Comparison of ENCODE assay signal across 16 mouse cellular contexts in the genomic region with DNA sequence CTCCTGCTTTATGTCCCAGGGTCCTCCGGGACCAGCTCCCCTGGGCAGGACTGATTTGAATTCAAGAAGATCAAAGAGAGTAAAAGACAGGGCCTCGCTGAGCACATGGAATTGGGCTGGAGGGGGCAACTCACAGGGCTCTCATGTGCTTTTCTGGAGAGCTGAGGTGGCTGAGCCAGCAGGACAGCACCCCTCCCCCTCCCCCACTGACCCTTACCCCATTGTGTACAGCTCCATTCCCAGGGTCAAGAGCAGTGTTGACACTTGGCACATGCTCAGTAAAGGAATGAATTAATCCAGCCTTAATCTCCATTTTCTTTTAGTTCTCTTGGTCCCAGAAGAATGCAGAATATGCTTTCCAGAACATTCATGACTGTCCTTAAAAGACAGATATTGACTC.
A peak's percentile ranks its signal among the peaks of the same experiment; 100 is the strongest.
DNase-seq lines count a peak whose midpoint lies in the region; ATAC-seq and TF ChIP-seq lines count a peak whose summit lies in the region.
"Had no signal": no experiment of that assay in that cellular context is flagged by ENCODE, and none has a peak within 500 bp of the region (broad histone marks: within the 10 kb centered on the region; RNA-seq: fewer than 3 reads in every experiment).

No protein-coding gene starts in this region.

- TF ChIP-seq CTCF in hindbrain, postnatal 0 days (IDR thresholded peaks at IDR 0.05; ENCODE audit: low read depth): no peak

- ATAC-seq in hindbrain, postnatal 0 days: no peak
- ATAC-seq: forebrain, embryonic 15.5 days had no signal

- H3K36me3 ChIP-seq in hindbrain, embryonic 10.5 days: no peaks in the 10 kb centered on the region
- no peaks in the 10 kb centered on the region for H3K36me3 ChIP-seq in hindbrain, postnatal 0 days (ENCODE audit: insufficient read depth, low read length)
- H3K36me3 ChIP-seq: forebrain, embryonic 15.5 days had no signal

- H3K27me3 ChIP-seq in hindbrain, embryonic 10.5 days (ENCODE audit: insufficient read depth, poor library complexity, severe bottlenecking): peaks cover 100% of the 10 kb centered on the region
- H3K27me3 ChIP-seq in hindbrain, postnatal 0 days (ENCODE audit: insufficient read depth, low read length): peaks cover 19% of the 10 kb centered on the region
- H3K27me3 ChIP-seq: forebrain, embryonic 15.5 days had no signal

- 20% methylated on average over 2 of the region's 2 CpGs for WGBS in hindbrain, embryonic 10.5 days
- 28% methylated on average over 2 of the region's 2 CpGs for WGBS in hindbrain, postnatal 0 days

- no peak overlapping the region for H3K4me3 ChIP-seq in hindbrain, embryonic 10.5 days
- no peak overlapping the region for H3K4me3 ChIP-seq in hindbrain, postnatal 0 days (ENCODE audit: low read length)
- H3K4me3 ChIP-seq: forebrain, embryonic 15.5 days; megakaryocyte, embryonic 14.5 days had no signal

- H3K27ac ChIP-seq in hindbrain, embryonic 10.5 days: no peak overlapping the region; the same call in 1 of the 2 replicates
- no peak overlapping the region for H3K27ac ChIP-seq in hindbrain, postnatal 0 days
- H3K27ac ChIP-seq: forebrain, embryonic 15.5 days; stomach, postnatal 0 days had no signal

- no peak overlapping the region for H3K4me2 ChIP-seq in hindbrain, postnatal 0 days (ENCODE audit: low read depth, low read length)
- H3K4me2 ChIP-seq: forebrain, embryonic 15.5 days; lung, embryonic 14.5 days had no signal

- no peak overlapping the region for H3K9ac ChIP-seq in hindbrain, postnatal 0 days (replicated peaks; ENCODE audit: low read length)
- H3K9ac ChIP-seq: forebrain, embryonic 15.5 days; lung, embryonic 14.5 days had no signal

- peak; percentile 40 for DNase-seq in hindbrain, embryonic 10.5 days (ENCODE audit: low spot score)
- DNase-seq in hindbrain, postnatal 0 days (ENCODE audit: low spot score): no peak
- peak; percentile 33 for DNase-seq in lung, postnatal 10 days
- no peak for DNase-seq in lung, adult 18-20 months
- peak; percentile 17 for DNase-seq in ES-CJ7 (ENCODE audit: low read depth, low spot score)
- peak; percentile 52 for DNase-seq in kidney, postnatal 10 days
- DNase-seq in frontal cortex, postnatal 36 days (ENCODE audit: low spot score in 2 of 2): no peak
- DNase-seq in left cerebral cortex, adult 8-10 months (ENCODE audit: low spot score in 2 of 2): no peak
- DNase-seq: adrenal gland, adult 2 months; cerebellum, adult 9-10 months; lung, embryonic 14.5 days; retina, postnatal 1 day; thymus, postnatal 25 days had no signal

- peaks cover 93% of the 10 kb centered on the region for H3K4me1 ChIP-seq in hindbrain, embryonic 10.5 days (replicated peaks)
- 0 out of 2 replicates have a peak, but pooled peaks cover 6% of the 10 kb centered on the region for H3K4me1 ChIP-seq in hindbrain, postnatal 0 days (ENCODE audit: insufficient read depth, low read length)

- H3K9me3 ChIP-seq in hindbrain, embryonic 10.5 days: no peaks in the 10 kb centered on the region
- H3K9me3 ChIP-seq in hindbrain, postnatal 0 days (ENCODE audit: low read length): no peaks in the 10 kb centered on the region
- H3K9me3 ChIP-seq: forebrain, embryonic 15.5 days; megakaryocyte, embryonic 14.5 days had no signal

Comparison
In these comparisons a context has a peak if more than half of its experiments do, and no peak if none do; other contexts are left out.
1. DNase-seq: peak in hindbrain, embryonic 10.5 days (single experiment), lung, postnatal 10 days (single experiment), ES-CJ7 (single experiment) and kidney, postnatal 10 days (single experiment); none in hindbrain, postnatal 0 days (single experiment), lung, adult 18-20 months (0 of 2), frontal cortex, postnatal 36 days (0 of 2) and left cerebral cortex, adult 8-10 months (0 of 2).